In the genomic region with DNA sequence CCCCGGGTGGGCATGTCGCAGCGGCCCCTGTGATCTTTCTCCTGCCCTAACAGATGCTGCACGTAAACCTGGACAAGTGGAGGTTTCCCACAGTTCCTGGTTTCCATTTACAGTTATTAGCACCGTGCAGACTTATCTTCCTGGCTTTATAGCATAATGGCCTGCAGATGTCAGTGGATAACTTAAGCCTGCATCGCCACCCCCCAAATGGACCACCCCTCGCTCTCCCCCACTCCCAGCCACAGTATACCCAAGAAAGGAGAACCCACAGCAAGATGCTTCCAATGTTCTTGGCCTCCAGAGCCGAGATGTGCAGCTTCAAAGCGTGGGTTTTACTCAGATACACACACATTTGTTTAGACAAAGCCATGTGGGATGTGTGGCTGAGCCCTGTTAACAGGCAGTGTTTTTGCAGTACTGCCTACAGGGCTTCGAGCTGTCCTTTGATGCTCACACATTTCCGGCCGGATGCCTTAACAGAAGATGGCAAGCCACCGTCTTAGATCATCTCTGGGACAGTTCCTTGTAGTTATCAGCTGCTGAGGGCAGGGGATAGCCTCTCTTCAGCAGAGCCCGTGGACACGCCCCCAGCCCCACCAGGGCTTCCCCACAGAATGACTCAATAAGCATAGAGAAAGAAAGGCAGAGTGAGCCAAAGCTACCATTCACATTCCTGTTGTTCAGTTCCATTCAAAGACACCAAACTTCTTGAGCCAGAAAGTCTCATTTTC, we compare ENCODE assay signal across 9 mouse cellular contexts.
DNase-seq lines count a peak whose midpoint lies in the region; ATAC-seq and TF ChIP-seq lines count a peak whose summit lies in the region.
"Had no signal": no experiment of that assay in that cellular context is flagged by ENCODE, and none has a peak within 500 bp of the region (broad histone marks: within the 10 kb centered on the region; RNA-seq: fewer than 3 reads in every experiment).

No protein-coding gene starts in this region.

- H3K27me3 ChIP-seq in heart, embryonic 11.5 days (ENCODE audit: control insufficient read depth, insufficient read depth, low read length) = no peaks in the 10 kb centered on the region
- H3K27me3 ChIP-seq in embryonic facial prominence, embryonic 14.5 days (replicated peaks; ENCODE audit: control insufficient read depth, insufficient read depth, low read length) = no peaks in the 10 kb centered on the region
- no peaks in the 10 kb centered on the region for H3K27me3 ChIP-seq in intestine, postnatal 0 days (replicated peaks; ENCODE audit: control insufficient read depth, insufficient read depth, low read length)
- H3K27me3 ChIP-seq: midbrain, embryonic 12.5 days had no signal

- no peak overlapping the region for H3K9ac ChIP-seq in heart, embryonic 11.5 days (ENCODE audit: low read depth, low read length)
- H3K9ac ChIP-seq in embryonic facial prominence, embryonic 14.5 days (ENCODE audit: low read depth, low read length) = no peak overlapping the region
- no peak overlapping the region for H3K9ac ChIP-seq in intestine, postnatal 0 days (ENCODE audit: low read depth, low read length)
- H3K9ac ChIP-seq: midbrain, embryonic 12.5 days had no signal

- DNase-seq in heart, adult 9 months (ENCODE audit: low spot score in 2 of 2) = no peak
- peak; percentile 85 for DNase-seq in CD4-positive, CD25-positive, alpha-beta regulatory T cell, adult 2 months (ENCODE audit: low read depth, low spot score)
- DNase-seq in embryonic facial prominence, embryonic 14.5 days (ENCODE audit: low spot score) = peak; percentile 78
- DNase-seq in lung, postnatal 36 days = peak; percentile 37
- no peak for DNase-seq in ovary, postnatal 36 days (ENCODE audit: low spot score)

- ATAC-seq in heart, embryonic 11.5 days (replicated peaks; ENCODE audit: insufficient number of reproducible peaks, low FRiP score, low TSS enrichment) = no peak
- peak; percentile 25; the same call in 1 of the 2 replicates for ATAC-seq in embryonic facial prominence, embryonic 14.5 days (ENCODE audit: low read depth)
- ATAC-seq in intestine, postnatal 0 days = no peak
- no peak for ATAC-seq in monocyte, adult 5-6 weeks (replicated peaks; ENCODE audit: insufficient number of reproducible peaks, low FRiP score, low TSS enrichment, poor library complexity, severe bottlenecking)

- H3K27ac ChIP-seq in heart, embryonic 11.5 days (ENCODE audit: low read depth, low read length) = peak overlapping the region; percentile 37; the same call in 1 of the 2 replicates
- peak overlapping the region; percentile 7 for H3K27ac ChIP-seq in embryonic facial prominence, embryonic 14.5 days (replicated peaks; ENCODE audit: low read depth, low read length)
- no peak overlapping the region for H3K27ac ChIP-seq in intestine, postnatal 0 days (ENCODE audit: low read depth, low read length)
- H3K27ac ChIP-seq: midbrain, embryonic 12.5 days had no signal

- H3K9me3 ChIP-seq in heart, embryonic 11.5 days (replicated peaks; ENCODE audit: control insufficient read depth, low read length) = no peaks in the 10 kb centered on the region
- H3K9me3 ChIP-seq in embryonic facial prominence, embryonic 14.5 days (ENCODE audit: control insufficient read depth, low read length) = no peaks in the 10 kb centered on the region
- no peaks in the 10 kb centered on the region for H3K9me3 ChIP-seq in intestine, postnatal 0 days (ENCODE audit: control insufficient read depth)
- H3K9me3 ChIP-seq: midbrain, embryonic 12.5 days had no signal

- 48% methylated on average over 15 of the region's 15 CpGs for WGBS in heart, embryonic 11.5 days (ENCODE audit: insufficient replicate concordance)
- WGBS in embryonic facial prominence, embryonic 14.5 days = 19% methylated on average over 15 of the region's 15 CpGs
- 64% methylated on average over 15 of the region's 15 CpGs for WGBS in intestine, postnatal 0 days

- no peak overlapping the region for H3K4me2 ChIP-seq in heart, embryonic 11.5 days
- no peak overlapping the region for H3K4me2 ChIP-seq in embryonic facial prominence, embryonic 14.5 days (ENCODE audit: low read depth, low read length)
- H3K4me2 ChIP-seq in intestine, postnatal 0 days (replicated peaks; ENCODE audit: low read depth) = no peak overlapping the region
- H3K4me2 ChIP-seq: midbrain, embryonic 12.5 days had no signal

- H3K36me3 ChIP-seq in heart, embryonic 11.5 days (ENCODE audit: control insufficient read depth, insufficient read depth, low read length) = no peaks in the 10 kb centered on the region
- H3K36me3 ChIP-seq in embryonic facial prominence, embryonic 14.5 days (ENCODE audit: control insufficient read depth, insufficient read depth, low read length) = peaks cover 5% of the 10 kb centered on the region; the same call in 1 of the 2 replicates
- no peaks in the 10 kb centered on the region for H3K36me3 ChIP-seq in intestine, postnatal 0 days (ENCODE audit: control insufficient read depth, insufficient read depth)
- H3K36me3 ChIP-seq: midbrain, embryonic 12.5 days had no signal

- TF ChIP-seq CTCF in intestine, postnatal 0 days (IDR thresholded peaks at IDR 0.05; ENCODE audit: low read depth) = no peak

- peaks cover 18% of the 10 kb centered on the region for H3K4me1 ChIP-seq in heart, embryonic 11.5 days (ENCODE audit: control insufficient read depth, insufficient read depth, low read length)
- peaks cover 26% of the 10 kb centered on the region for H3K4me1 ChIP-seq in embryonic facial prominence, embryonic 14.5 days (ENCODE audit: control insufficient read depth, insufficient read depth, low read length)
- H3K4me1 ChIP-seq in intestine, postnatal 0 days (replicated peaks; ENCODE audit: control insufficient read depth, insufficient read depth, low read length) = no peaks in the 10 kb centered on the region; the same call in 1 of the 2 replicates

- H3K4me3 ChIP-seq in heart, embryonic 11.5 days (ENCODE audit: low read depth, low read length) = no peak overlapping the region
- no peak overlapping the region for H3K4me3 ChIP-seq in embryonic facial prominence, embryonic 14.5 days (ENCODE audit: low read depth, low read length)
- no peak overlapping the region for H3K4me3 ChIP-seq in intestine, postnatal 0 days (ENCODE audit: low read depth, low read length)
- H3K4me3 ChIP-seq: midbrain, embryonic 12.5 days had no signal

Comparison
In these comparisons a context has a peak if more than half of its experiments do, and no peak if none do; other contexts are left out.
1. DNase-seq: peak in CD4-positive, CD25-positive, alpha-beta regulatory T cell, adult 2 months (single experiment), embryonic facial prominence, embryonic 14.5 days (single experiment) and lung, postnatal 36 days (single experiment); none in heart, adult 9 months (0 of 2) and ovary, postnatal 36 days (single experiment).